Mouse (Mus musculus) midbrain, embryonic 13.5 days (tissue): ENCODE results near the gene Exoc3. TPM values are rescaled to one million over a fixed set of nuclear protein-coding genes. Genes with fewer than 3 reads are reported as not detected.

Experiments used
- ATAC-seq: fragments of 200-750 bp; cut with Nextera tagmentation; 2 replicates; pipeline ENCODE4 v1.8.0; 2017; ENCODE audit warnings: mild to moderate bottlenecking, moderate TSS enrichment, moderate library complexity
- H3K27ac ChIP-seq: fragments of 300-500 bp; sonication (generic); 2 replicates; pipeline ENCODE4 v1.5.1; 2015; ENCODE audit warnings: inconsistent platforms, mild to moderate bottlenecking, moderate library complexity
- H3K27me3 ChIP-seq: fragments of 300-500 bp; sonication (generic); 2 replicates; pipeline ENCODE4 v1.6.1; 2015; ENCODE audit warnings: mild to moderate bottlenecking, inconsistent platforms
- H3K36me3 ChIP-seq: fragments of 300-500 bp; sonication (generic); 2 replicates; pipeline ENCODE4 v1.6.1; 2015; ENCODE audit warnings: mild to moderate bottlenecking, inconsistent platforms
- H3K4me1 ChIP-seq: fragments of 300-500 bp; sonication (generic); replicated peaks from 2 replicates; pipeline ENCODE4 v1.6.1; 2015; ENCODE audit warnings: inconsistent platforms
- H3K4me2 ChIP-seq: fragments of 300-500 bp; sonication (generic); replicated peaks from 2 replicates; pipeline ENCODE4 v1.6.1; 2015; ENCODE audit warnings: moderate library complexity, mild to moderate bottlenecking, inconsistent platforms
- H3K4me3 ChIP-seq: fragments of 300-500 bp; sonication (generic); replicated peaks from 2 replicates; pipeline ENCODE4 v1.5.1; 2015; ENCODE audit warnings: mild to moderate bottlenecking, inconsistent platforms
- H3K9ac ChIP-seq: fragments of 300-500 bp; sonication (generic); replicated peaks from 2 replicates; pipeline ENCODE4 v1.6.1; 2015; ENCODE audit warnings: mild to moderate bottlenecking, inconsistent platforms
- H3K9me3 ChIP-seq: fragments of 300-500 bp; sonication (generic); 2 replicates; pipeline ENCODE4 v1.6.1; 2016; ENCODE audit warnings: mild to moderate bottlenecking, inconsistent platforms
- WGBS: fragments of 180-500 bp; shearing (Covaris S2); methylation state at CpG from one replicate; pipeline ENCODE4 v1.1.7; 2015; 5-methylcytosine and 5-hydroxymethylcytosine counted together
- polyA plus RNA-seq: library from polyadenylated mRNA; unstranded; fragments of >200 nt; fragmentation: Nextera tagmentation; extraction: Ambion mirVana; gene quantifications from 2 replicates; pipeline ENCODE4 v1.2.1, GENCODE M21; 2015

Exoc3 gene
- polyA plus RNA-seq, 1 experiment from 2014 or later = 105 TPM

DNA sequence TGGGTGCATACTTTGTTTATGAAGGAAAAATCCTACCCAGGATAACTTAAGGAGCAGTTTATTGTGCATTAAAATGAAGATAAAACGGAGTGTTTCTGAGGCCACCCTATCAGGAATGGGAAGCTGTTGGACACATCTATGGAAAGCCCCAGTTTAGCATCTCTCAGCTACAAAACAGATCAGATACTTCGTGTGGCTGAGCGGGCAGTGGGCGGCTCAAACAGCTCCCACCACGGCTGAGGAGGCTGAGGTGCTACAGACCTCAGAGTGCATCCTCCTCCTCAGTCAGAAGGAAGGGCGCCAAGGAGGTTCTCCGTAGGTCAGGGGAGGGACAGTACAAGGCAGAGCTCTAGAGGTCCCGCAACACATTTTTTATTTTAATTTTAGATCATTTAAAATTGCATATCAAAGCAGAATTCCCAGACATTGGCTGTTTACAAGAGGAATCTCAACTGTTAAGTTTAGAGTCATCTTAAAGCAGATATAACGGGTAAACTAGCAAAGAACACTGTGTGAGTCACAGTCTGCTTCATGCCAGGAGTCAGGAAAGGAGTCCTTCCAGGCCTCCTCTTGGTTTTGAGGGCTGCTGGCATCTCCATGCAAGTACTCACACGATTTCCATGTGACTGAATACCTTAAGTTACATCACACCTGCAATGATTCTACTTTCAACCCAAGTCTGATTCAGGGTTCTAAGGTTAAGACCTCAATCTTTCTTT lies 38.9 kb downstream of the Exoc3 start:
- Histone ChIP-seq H3K9ac (no peak overlapping the region), H3K4me3 (no peak overlapping the region), H3K27me3 (no peaks in the 10 kb centered on the region), H3K4me1 (peaks cover 14% of the 10 kb centered on the region), H3K4me2 (no peak overlapping the region), H3K9me3 (no peaks in the 10 kb centered on the region), H3K36me3 (peaks cover 51% of the 10 kb centered on the region), H3K27ac (no peak overlapping the region)
- no peak for ATAC-seq
- WGBS = 90% methylated on average over 10 of the region's 10 CpGs

DNA sequence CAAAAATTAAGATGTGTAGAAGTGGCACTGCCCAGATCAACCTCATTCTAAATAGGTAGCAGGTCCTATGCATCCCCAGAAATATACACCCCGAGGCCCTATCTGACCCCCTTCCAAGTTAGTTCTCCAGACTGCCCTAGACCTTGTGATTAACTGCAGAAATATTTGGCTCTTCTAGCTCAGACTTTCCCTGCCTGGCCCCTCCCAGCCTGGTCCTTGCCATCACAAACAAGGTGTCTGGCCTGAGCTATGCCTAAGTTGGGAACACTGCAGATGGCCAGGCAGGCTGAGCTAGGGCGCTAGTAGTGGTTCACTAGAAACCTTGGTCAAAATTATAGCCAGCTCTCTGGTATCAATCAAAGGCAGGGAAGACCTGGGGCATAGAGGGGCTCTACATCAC lies 41.0 kb downstream of the Exoc3 start:
- peak overlapping the region; percentile 51; the same call in 1 of the 2 replicates for H3K4me3 ChIP-seq
- no peak overlapping the region; the same call in 1 of the 2 replicates for H3K4me2 ChIP-seq
- no peaks in the 10 kb centered on the region for H3K9me3 ChIP-seq
- H3K27me3 ChIP-seq = no peaks in the 10 kb centered on the region
- ATAC-seq = peak; percentile 21; the same call in 1 of the 2 replicates
- peaks cover 14% of the 10 kb centered on the region for H3K4me1 ChIP-seq
- H3K9ac ChIP-seq = no peak overlapping the region
- H3K27ac ChIP-seq = no peak overlapping the region
- 84% methylated on average over 2 of the region's 2 CpGs for WGBS
- H3K36me3 ChIP-seq = peaks cover 30% of the 10 kb centered on the region

DNA sequence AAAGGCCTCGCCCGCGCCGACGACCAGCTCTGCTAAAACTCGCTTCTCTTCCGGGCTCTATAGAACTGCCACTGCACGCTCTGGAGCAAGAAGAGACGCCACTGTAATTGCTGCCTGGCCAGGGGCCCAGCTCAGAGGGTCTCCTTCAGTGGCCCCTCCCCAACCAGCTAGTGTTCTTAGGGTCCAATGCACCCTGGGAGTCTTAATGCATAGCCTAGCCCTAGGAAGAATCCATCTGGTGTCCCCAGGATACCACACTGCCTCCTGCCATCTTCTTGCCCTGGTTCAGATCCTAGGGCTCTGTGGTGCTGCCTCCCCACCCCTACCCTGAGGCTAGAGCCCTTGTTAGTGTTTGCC lies 41.5 kb downstream of the Exoc3 start:
- Histone ChIP-seq H3K4me2 (peak overlapping the region; percentile 72), H3K9ac (peak overlapping the region; percentile 76), H3K27me3 (no peaks in the 10 kb centered on the region), H3K27ac (no peak overlapping the region), H3K4me3 (peak overlapping the region; percentile 51), H3K36me3 (peaks cover 26% of the 10 kb centered on the region), H3K9me3 (no peaks in the 10 kb centered on the region), H3K4me1 (peaks cover 14% of the 10 kb centered on the region)
- ATAC-seq = peak; percentile 72
- WGBS = 8% methylated on average over 9 of the region's 9 CpGs

DNA sequence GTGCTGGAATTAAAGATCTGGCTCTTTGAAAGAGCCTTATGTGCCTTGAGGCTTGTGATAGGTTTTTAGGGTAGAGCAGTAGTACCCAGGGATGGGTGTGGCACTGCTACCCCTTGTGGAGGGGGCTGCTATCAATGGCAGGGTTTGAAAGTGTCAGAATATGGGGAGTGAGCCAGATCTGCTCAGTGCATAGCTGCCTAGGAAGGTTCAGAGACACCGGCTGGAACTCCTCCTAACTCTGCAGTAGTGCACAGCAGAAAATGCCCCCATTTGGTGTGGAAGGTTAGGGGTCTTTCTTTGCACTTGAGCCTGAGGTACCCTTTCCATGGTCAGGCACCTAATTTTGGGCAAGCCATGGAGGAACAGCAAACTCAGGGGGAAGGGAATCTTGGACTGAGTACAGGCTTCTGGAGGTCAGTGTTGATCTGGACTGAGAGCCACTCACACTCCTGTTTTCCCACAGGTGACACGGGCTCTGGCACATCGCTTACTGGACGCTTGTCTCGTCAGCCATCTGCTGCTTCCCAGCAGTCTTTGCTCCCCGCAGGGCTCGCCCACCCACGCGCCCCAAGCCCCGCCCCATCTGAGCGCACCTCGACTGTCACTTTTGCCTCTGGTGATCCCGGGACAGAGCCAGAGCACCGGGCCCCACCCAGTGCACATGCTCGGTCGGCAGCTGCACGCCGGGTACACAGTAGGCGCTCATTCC lies 42.0 kb downstream of the Exoc3 start:
- peak overlapping the region; percentile 76 for H3K9ac ChIP-seq
- H3K4me3 ChIP-seq = peak overlapping the region; percentile 51
- ATAC-seq = peak; percentile 84
- peaks cover 20% of the 10 kb centered on the region for H3K36me3 ChIP-seq
- peak overlapping the region; percentile 72 for H3K4me2 ChIP-seq
- H3K9me3 ChIP-seq = no peaks in the 10 kb centered on the region
- H3K27me3 ChIP-seq = no peaks in the 10 kb centered on the region
- peaks cover 14% of the 10 kb centered on the region for H3K4me1 ChIP-seq
- H3K27ac ChIP-seq = no peak overlapping the region
- WGBS = 8% methylated on average over 19 of the region's 19 CpGs

DNA sequence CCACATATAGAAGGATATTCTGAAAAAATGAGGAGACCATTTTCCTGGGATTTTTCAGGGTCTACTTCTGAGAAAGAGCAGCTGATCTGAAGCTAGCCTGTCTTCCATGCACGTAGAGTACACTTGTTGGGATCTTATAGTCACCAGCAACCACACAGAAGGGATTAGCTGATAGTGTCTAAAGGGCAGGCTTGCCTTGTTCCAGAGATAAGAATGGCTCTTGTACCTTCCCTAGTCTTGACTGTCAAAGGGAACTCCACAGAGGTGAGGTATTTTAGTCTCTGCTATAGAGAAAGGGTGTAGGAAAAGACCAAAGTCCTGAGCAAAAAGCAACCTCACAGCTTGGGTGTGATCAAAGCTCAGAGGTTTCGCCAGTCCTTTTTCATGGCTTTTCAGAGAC lies 61.2 kb downstream of the Exoc3 start:
- Histone ChIP-seq H3K36me3 (no peaks in the 10 kb centered on the region), H3K9ac (no peak overlapping the region), H3K4me3 (no peak overlapping the region), H3K27me3 (no peaks in the 10 kb centered on the region), H3K4me2 (no peak overlapping the region), H3K9me3 (no peaks in the 10 kb centered on the region), H3K4me1 (no peaks in the 10 kb centered on the region), H3K27ac (no peak overlapping the region)
- WGBS = 78% methylated on average over 2 of the region's 2 CpGs
- ATAC-seq = no peak

DNA sequence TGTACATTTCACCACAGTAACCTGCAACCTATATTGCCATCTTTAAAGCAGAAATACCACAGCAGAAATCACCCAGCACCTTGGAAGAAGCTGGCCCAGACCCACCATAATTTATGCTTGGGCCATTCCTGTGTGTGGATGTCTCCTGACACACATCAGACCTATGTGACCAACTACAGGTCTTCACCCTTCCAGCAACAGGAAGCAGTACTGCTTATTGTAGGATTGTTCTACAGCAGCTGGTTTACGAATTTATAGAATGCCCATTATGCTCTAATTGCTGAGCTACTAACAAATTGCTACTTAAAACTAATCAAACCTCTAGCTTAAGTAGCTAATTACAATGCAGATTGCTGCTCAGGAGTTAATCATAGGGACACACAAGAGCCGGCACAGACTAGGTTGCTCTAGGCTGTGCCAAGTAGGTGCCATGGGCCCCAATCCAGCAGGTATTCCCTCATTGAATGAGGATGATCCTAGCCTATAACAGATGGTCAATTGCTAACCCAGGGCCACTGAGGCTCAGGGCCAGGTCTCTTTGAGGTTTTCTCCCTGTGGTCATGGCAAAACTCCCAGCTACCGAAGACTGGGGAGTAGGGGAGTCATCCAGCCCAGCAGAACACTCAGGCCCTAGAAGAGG lies 62.4 kb downstream of the Exoc3 start:
- Histone ChIP-seq H3K4me1 (no peaks in the 10 kb centered on the region), H3K4me2 (no peak overlapping the region), H3K36me3 (no peaks in the 10 kb centered on the region), H3K27me3 (no peaks in the 10 kb centered on the region), H3K4me3 (no peak overlapping the region), H3K9me3 (no peaks in the 10 kb centered on the region), H3K27ac (no peak overlapping the region), H3K9ac (no peak overlapping the region)
- 82% methylated on average over 3 of the region's 3 CpGs for WGBS
- no peak for ATAC-seq

DNA sequence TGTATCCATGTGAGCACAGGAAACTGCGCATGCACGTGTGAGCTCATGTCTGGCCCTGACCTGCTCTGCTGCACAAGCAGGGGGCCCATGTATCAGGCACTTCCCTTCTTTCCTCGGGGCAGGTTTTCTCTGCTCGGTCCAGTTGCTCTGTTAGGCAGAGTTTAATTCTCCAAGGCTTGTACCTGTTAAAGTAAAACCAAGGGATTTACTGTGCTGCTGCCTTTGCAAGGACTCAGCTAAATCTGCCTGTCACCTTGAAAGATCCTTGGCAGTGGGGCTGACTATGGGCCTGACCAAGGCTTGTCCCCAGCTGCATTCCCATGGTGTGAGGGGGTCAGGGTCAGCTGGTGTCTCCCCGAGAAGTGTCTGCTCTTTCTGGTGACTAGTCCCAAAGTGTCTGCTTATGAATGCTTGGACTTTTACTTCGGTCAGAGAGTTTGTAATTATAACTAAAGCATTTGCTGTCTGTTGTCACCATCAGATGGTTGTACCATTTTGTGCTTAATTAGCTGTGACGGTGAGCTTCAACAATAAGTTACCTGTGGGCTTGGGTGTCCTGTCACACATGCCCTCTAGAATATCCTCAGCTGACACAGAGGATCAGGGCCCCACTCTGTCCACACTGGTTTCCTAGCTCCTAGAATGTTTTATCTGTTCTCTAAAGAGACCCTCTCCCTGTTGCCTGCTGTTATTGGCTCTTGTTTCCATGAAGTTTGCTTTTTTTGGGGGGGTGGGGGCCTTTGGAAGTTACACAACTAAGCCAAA lies 64.2 kb downstream of the Exoc3 start:
- Histone ChIP-seq H3K4me3 (no peak overlapping the region), H3K4me2 (no peak overlapping the region), H3K36me3 (no peaks in the 10 kb centered on the region), H3K4me1 (no peaks in the 10 kb centered on the region), H3K27me3 (no peaks in the 10 kb centered on the region), H3K27ac (no peak overlapping the region), H3K9ac (no peak overlapping the region), H3K9me3 (no peaks in the 10 kb centered on the region)
- ATAC-seq = no peak
- 89% methylated on average over 7 of the region's 7 CpGs for WGBS

DNA sequence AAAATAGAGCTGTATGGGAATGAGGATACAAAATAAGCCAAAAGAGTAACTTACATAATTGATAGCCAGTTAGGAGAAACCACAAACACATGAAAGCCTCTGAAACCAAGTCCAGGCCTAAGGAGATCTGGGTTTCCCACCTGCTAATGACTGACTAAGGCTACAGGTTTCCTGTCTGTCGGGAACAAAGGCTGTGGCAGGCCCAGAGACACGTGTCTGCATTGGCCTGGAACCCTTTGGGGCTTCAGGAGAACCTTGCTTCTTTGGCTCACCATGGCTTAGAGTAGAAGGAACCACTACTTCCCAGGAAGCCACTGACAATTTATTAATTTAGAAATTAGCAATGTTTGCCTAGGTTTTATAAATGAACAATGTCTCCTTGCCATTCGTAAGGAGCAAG lies 65.2 kb downstream of the Exoc3 start:
- WGBS = 79% methylated on average over 3 of the region's 3 CpGs
- H3K4me1 ChIP-seq = no peaks in the 10 kb centered on the region
- ATAC-seq = no peak
- no peaks in the 10 kb centered on the region for H3K27me3 ChIP-seq
- no peak overlapping the region for H3K27ac ChIP-seq
- H3K9ac ChIP-seq = no peak overlapping the region
- H3K9me3 ChIP-seq = no peaks in the 10 kb centered on the region
- no peaks in the 10 kb centered on the region for H3K36me3 ChIP-seq
- H3K4me2 ChIP-seq = no peak overlapping the region
- no peak overlapping the region for H3K4me3 ChIP-seq

DNA sequence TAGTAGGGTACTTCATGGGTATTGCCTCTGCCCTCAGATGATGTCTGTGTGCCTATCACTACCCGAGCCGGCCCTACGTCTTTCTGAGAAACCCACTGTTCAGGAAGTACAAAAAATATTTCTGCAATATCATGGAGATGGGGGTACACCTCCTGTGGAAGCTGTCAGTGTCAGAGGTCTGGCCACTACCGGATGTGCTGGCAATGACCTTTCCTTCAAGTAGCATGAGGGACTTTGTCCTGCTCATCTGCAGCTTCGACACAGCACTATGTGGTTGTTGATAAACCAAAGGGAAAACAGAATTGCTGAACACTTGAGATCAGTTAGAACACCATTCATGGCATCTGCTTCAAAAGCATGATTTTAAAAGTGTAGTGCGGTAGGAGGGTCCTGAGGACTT lies 67.7 kb downstream of the Exoc3 start:
- Histone ChIP-seq H3K9ac (no peak overlapping the region), H3K4me2 (no peak overlapping the region), H3K4me3 (no peak overlapping the region), H3K27me3 (no peaks in the 10 kb centered on the region), H3K27ac (no peak overlapping the region), H3K36me3 (no peaks in the 10 kb centered on the region), H3K4me1 (no peaks in the 10 kb centered on the region), H3K9me3 (no peaks in the 10 kb centered on the region)
- 92% methylated on average over 6 of the region's 6 CpGs for whole genome bisulfite sequencing
- ATAC-seq = no peak

DNA sequence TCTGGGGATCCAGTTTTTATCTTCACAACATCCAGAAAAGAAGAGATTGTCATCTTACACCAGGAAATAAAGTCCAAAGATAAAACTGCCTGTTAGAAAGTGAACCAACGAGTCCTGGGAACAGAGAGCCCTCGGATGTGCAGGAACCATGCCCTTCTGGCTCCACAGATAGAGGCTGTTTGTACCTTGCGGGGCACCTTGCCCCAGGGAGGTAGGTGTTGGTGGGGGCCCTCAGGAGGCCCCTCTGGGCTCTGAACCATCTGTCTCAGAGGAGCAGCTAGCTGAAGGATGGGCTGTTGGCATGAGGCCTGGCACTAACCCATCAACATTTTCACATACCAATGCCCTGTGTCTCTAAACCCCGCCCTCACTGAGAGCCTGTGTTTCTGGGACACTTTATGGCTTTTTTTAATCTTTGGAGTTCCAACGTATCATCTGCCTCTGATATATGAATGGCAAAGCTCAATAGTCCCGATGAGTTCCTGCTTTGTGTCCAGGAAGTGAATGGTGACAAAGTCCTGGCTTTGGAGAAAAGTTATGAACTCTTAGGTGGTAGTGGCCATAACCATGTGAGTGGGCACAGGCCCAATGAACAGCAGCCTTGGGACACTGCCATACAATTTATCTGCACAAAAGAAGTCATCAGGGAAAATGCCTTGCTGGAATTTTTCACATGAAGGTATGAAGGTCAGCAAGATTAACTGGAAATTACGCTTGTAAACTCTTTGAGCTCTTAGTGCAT lies 69.5 kb downstream of the Exoc3 start:
- no peak for ATAC-seq
- H3K9me3 ChIP-seq = no peaks in the 10 kb centered on the region
- 91% methylated on average over 7 of the region's 7 CpGs for WGBS
- no peaks in the 10 kb centered on the region for H3K27me3 ChIP-seq
- no peak overlapping the region for H3K4me3 ChIP-seq
- no peak overlapping the region for H3K9ac ChIP-seq
- no peak overlapping the region for H3K4me2 ChIP-seq
- no peaks in the 10 kb centered on the region for H3K4me1 ChIP-seq
- H3K36me3 ChIP-seq = no peaks in the 10 kb centered on the region
- no peak overlapping the region for H3K27ac ChIP-seq

DNA sequence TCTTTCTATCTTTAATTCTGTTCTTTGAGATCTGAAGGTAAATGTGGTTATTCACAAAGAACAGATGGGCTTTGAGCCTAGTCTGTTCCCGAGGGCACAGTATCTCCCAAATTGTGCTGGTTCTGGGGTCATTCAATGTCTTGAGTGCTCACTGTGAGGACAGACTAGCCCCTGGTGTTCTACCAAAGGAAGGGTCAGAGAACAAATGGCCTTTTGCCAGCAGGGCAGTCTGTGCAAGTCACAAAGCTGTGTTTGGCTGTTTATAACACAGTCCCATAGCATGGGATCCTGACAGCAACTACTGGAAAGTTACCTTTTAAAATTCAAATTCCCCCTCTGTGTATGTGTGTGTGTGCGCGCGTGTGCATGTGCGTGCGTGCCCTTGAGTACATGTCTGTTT lies 78.6 kb downstream of the Exoc3 start:
- ATAC-seq = no peak
- Histone ChIP-seq H3K27ac (no peak overlapping the region), H3K36me3 (no peaks in the 10 kb centered on the region), H3K27me3 (no peaks in the 10 kb centered on the region), H3K9me3 (no peaks in the 10 kb centered on the region), H3K4me2 (no peak overlapping the region), H3K4me1 (no peaks in the 10 kb centered on the region), H3K9ac (no peak overlapping the region), H3K4me3 (no peak overlapping the region)
- WGBS = 94% methylated on average over 6 of the region's 6 CpGs
